Mouse (Mus musculus): Measurements from ENCODE around the gene Crocc. TPM values are rescaled to one million over a fixed set of nuclear protein-coding genes. Genes with fewer than 3 reads are reported as not detected.

Gene Crocc
- polyA plus RNA-seq, 1 experiment from 2014 or later: 4.9 TPM

DNA sequence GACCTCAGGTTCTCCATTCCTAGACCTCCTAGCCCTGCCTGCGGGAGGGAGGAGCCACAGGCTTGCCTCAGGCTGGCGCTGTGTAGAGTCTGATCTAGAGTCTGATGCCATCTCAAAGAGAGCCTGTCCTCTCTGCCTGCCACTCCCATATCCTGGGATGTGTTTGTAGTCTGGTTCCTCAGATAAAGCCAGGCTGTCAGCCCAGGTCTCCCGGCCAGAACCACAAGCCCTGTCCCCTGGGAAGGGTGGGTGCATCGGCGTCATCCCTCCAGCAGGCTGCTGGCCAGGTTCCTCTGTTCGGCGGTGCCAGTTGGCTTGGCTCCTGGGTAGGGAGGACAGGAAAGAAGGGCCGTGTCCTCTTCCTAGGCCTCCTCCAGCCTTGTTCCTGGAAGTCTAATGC, 52.3 kb downstream of the Crocc start:
- H3K4me1 ChIP-seq: peaks cover 27% of the 10 kb centered on the region
- H3K27ac ChIP-seq (replicated peaks): no peak overlapping the region
- H3K9ac ChIP-seq (replicated peaks): no peak overlapping the region
- H3K27me3 ChIP-seq (replicated peaks): no peaks in the 10 kb centered on the region
- no peak overlapping the region for H3K4me3 ChIP-seq (replicated peaks)
- 83% methylated on average over 8 of the region's 8 CpGs for WGBS
- H3K36me3 ChIP-seq: peaks cover 55% of the 10 kb centered on the region
- no peak overlapping the region for H3K4me2 ChIP-seq
- no peaks in the 10 kb centered on the region for H3K9me3 ChIP-seq (replicated peaks)
- ATAC-seq (ENCODE audit: low FRiP score): no peak

DNA sequence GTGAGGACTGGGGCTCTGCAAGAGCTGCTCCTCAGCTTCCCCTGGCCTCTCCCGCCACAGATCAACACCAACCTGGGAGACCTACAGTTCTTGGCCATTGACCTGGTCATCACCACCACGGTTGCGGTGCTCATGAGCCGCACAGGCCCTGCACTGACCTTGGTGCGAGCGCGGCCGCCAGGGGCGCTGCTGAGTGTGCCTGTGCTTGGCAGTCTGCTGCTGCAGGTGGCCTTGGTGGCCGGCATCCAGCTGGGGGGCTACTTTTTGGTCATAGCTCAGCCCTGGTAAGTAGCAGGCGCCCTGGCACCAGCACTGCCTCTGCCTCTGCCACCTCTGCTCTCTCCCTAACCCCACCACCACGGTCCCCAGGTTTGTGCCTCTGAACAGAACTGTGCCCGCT, 54.4 kb downstream of the Crocc start:
- no peaks in the 10 kb centered on the region for H3K27me3 ChIP-seq (replicated peaks)
- no peak for ATAC-seq (ENCODE audit: low FRiP score)
- H3K36me3 ChIP-seq: peaks cover 72% of the 10 kb centered on the region
- WGBS: 82% methylated on average over 13 of the region's 13 CpGs
- H3K9me3 ChIP-seq (replicated peaks): no peaks in the 10 kb centered on the region
- no peak overlapping the region for H3K4me2 ChIP-seq
- no peak overlapping the region for H3K4me3 ChIP-seq (replicated peaks)
- H3K4me1 ChIP-seq: peaks cover 7% of the 10 kb centered on the region; the same call in 1 of the 2 replicates
- H3K27ac ChIP-seq (replicated peaks): no peak overlapping the region
- H3K9ac ChIP-seq (replicated peaks): no peak overlapping the region

DNA sequence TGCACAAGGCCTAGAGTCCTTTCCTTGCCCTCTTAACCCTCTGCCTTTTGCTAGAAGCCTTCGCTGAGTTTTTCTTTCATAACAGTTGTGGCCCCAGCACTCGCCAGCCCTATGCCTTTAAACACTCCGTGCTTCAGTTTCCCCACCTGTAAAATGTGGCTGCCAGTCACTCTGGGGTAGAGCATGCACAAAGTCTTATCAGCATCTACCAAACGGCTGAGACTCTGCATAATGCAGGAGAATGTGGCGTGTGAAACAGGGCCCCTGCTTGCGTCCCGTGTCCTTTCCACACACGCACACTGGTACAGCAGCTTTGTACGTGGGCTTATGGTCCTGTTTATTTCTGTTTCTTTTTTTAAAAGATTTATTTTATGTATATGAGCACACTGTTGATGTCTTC, 63.5 kb downstream of the Crocc start:
- no peaks in the 10 kb centered on the region for H3K9me3 ChIP-seq (replicated peaks)
- H3K4me2 ChIP-seq: no peak overlapping the region
- no peak overlapping the region for H3K9ac ChIP-seq (replicated peaks)
- WGBS: 98% methylated on average over 9 of the region's 9 CpGs
- peaks cover 94% of the 10 kb centered on the region for H3K36me3 ChIP-seq
- H3K4me1 ChIP-seq: no peaks in the 10 kb centered on the region
- no peak overlapping the region for H3K4me3 ChIP-seq (replicated peaks)
- no peak overlapping the region for H3K27ac ChIP-seq (replicated peaks)
- no peak for ATAC-seq (ENCODE audit: low FRiP score)
- no peaks in the 10 kb centered on the region for H3K27me3 ChIP-seq (replicated peaks)

DNA sequence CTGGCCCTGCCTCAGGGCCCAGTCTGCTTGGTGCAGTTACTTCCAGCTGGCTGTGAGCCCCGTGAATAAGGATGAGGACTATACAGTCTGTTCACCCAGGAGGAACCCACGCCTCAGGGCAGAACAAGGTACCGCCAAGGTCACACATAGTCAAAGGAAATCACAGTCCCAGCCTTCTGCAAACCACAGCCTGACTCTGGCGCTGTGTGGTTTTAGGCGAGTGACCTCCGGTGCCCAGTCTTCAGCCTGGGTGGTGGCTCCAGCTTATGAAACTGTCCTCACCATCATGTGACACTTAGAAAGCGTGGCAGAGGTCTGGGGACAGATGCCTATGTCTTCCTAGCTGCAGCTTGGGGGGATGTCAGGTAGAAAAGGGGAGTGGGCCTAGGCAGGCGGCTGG, 64.5 kb downstream of the Crocc start:
- 91% methylated on average over 8 of the region's 8 CpGs for WGBS
- Histone ChIP-seq H3K9me3 (replicated peaks) (no peaks in the 10 kb centered on the region), H3K27ac (replicated peaks) (no peak overlapping the region), H3K27me3 (replicated peaks) (no peaks in the 10 kb centered on the region), H3K36me3 (peaks cover 84% of the 10 kb centered on the region), H3K4me2 (no peak overlapping the region), H3K9ac (replicated peaks) (no peak overlapping the region), H3K4me1 (no peaks in the 10 kb centered on the region), H3K4me3 (replicated peaks) (no peak overlapping the region)
- ATAC-seq (ENCODE audit: low FRiP score): no peak

DNA sequence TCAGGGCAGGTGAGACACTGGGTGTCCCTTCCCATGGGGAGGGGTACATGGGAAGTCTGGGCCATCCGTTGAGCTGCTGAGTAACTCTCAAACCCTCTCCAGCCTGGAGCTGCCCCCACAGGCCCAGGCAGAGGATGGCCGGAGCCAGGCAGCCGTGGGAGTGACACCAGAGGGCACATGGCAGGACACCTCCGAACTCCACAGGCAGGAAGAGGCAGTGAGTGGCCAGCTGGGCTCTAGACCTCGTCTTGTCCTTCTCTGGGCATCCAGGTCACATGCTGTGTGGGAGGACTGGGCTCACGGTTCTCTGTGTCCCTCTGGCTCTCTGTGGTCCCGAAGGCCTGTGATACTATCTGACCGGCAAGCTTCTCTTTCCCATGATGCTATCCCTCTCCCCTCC, 66.5 kb downstream of the Crocc start:
- ATAC-seq (ENCODE audit: low FRiP score): no peak
- Histone ChIP-seq H3K27ac (replicated peaks) (no peak overlapping the region), H3K9me3 (replicated peaks) (no peaks in the 10 kb centered on the region), H3K36me3 (peaks cover 65% of the 10 kb centered on the region), H3K4me3 (replicated peaks) (no peak overlapping the region), H3K4me1 (peaks cover 14% of the 10 kb centered on the region), H3K4me2 (no peak overlapping the region), H3K9ac (replicated peaks) (no peak overlapping the region), H3K27me3 (replicated peaks) (no peaks in the 10 kb centered on the region)
- WGBS: 92% methylated on average over 8 of the region's 8 CpGs

DNA sequence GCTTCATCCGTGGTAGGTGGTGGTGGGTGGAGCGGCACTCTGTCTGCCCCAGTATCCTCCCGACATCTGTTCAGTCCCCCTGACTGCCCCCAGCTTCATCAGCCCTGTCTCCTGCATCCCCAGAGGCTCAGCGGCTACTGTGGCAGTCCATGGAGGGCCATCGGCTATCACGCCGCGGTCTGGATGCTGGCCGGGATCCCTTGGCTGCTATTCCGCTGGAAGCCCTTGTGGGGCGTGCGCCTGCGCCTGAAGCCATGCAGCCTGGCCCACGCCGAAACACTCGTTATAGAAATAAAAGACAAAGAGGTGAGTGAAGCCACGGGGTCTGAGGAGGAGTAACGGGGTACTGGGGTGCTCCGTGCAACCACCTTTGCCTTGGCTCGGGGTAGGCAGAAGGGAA, 68.1 kb downstream of the Crocc start:
- WGBS: 80% methylated on average over 20 of the region's 20 CpGs
- H3K4me3 ChIP-seq (replicated peaks): no peak overlapping the region
- H3K4me1 ChIP-seq: peaks cover 30% of the 10 kb centered on the region
- H3K36me3 ChIP-seq: peaks cover 51% of the 10 kb centered on the region
- no peak for ATAC-seq (ENCODE audit: low FRiP score)
- H3K27ac ChIP-seq (replicated peaks): no peak overlapping the region
- H3K9ac ChIP-seq (replicated peaks): no peak overlapping the region
- no peaks in the 10 kb centered on the region for H3K9me3 ChIP-seq (replicated peaks)
- no peak overlapping the region for H3K4me2 ChIP-seq
- H3K27me3 ChIP-seq (replicated peaks): no peaks in the 10 kb centered on the region

DNA sequence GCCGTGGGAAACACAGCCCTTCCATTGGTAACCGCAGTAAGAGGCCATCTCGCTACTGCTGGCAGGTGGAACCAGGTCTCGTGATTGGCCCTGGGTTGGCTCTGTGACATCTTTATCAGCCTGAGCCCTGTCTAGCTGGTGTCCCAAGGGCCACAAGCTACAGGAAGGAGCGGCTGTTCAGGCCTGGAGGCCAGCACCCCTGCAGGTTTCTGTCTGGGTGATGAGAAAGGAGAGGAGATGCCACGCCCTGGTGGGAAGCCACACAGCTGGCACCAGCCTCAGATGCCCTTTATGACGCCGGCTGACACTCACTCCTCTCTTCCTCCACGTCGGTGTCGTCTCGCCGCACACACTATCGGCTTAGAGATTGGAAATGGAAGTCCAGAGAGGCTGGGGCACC, 70.9 kb downstream of the Crocc start:
- Histone ChIP-seq H3K9ac (replicated peaks) (no peak overlapping the region), H3K27ac (replicated peaks) (no peak overlapping the region), H3K36me3 (peaks cover 24% of the 10 kb centered on the region), H3K4me1 (peaks cover 35% of the 10 kb centered on the region), H3K4me2 (peak overlapping the region; percentile 80), H3K9me3 (replicated peaks) (no peaks in the 10 kb centered on the region), H3K4me3 (replicated peaks) (no peak overlapping the region; the same call in 1 of the 2 replicates), H3K27me3 (replicated peaks) (no peaks in the 10 kb centered on the region)
- 76% methylated on average over 14 of the region's 14 CpGs for WGBS
- no peak for ATAC-seq (ENCODE audit: low FRiP score)

DNA sequence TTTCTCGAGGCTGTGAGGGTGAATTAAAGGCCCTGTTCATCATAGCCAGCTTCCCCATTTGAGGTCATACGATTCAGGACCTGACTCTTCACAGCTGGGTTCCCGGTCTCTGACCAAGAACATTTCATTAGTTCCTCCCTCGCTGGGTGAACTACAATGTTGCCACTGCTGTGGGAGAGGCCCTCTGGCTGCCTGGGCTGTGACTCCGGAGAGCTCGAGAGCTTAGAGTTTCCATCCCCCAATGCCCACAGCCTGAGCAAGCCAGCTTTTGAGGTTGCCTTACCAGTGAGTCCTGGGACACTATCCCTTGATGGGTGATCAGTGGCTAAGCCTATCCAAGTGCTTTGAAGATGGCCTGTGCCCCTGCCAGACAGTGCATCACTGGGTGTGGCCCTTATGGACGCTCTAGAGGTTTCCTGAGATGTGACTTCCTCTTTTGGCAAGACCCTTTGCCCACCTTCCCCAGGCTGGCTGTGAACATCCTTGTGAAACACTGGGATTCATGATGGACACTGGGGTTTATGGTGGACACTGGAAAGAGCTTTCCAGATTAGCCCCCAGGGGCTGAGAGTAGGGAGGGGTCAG, 71.6 kb downstream of the Crocc start:
- no peaks in the 10 kb centered on the region for H3K9me3 ChIP-seq (replicated peaks)
- H3K4me3 ChIP-seq (replicated peaks): peak overlapping the region; percentile 93
- 58% methylated on average over 7 of the region's 7 CpGs for WGBS
- no peak overlapping the region for H3K9ac ChIP-seq (replicated peaks)
- peaks cover 17% of the 10 kb centered on the region for H3K36me3 ChIP-seq
- peak overlapping the region; percentile 9; the same call in 1 of the 2 replicates for H3K27ac ChIP-seq (replicated peaks)
- H3K4me2 ChIP-seq: peak overlapping the region; percentile 80
- H3K4me1 ChIP-seq: peaks cover 35% of the 10 kb centered on the region
- ATAC-seq (ENCODE audit: low FRiP score): no peak
- no peaks in the 10 kb centered on the region for H3K27me3 ChIP-seq (replicated peaks)

DNA sequence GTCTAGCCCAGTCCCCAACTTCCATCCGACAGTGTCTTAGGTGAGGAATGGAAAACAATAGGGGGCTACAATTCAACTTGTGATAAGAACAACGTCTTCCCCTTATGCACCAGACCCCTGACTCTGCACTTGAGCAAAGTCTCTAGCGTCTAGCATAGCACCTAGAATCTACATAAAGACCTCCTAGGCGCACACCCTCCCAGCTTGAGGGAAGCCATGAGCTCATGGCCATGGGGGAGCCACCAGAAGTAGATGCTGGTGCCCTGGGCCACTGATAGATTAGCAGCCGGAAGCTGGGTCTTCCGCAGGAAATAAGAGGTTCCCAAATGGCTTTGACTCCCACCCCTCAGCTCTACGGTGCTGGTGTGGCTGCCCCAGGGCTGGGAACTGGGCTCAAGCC, 72.9 kb downstream of the Crocc start:
- H3K9me3 ChIP-seq (replicated peaks): no peaks in the 10 kb centered on the region
- H3K4me2 ChIP-seq: peak overlapping the region; percentile 80
- WGBS: 25% methylated on average over 7 of the region's 7 CpGs
- peak overlapping the region; percentile 100 for H3K9ac ChIP-seq (replicated peaks)
- H3K27me3 ChIP-seq (replicated peaks): no peaks in the 10 kb centered on the region
- H3K36me3 ChIP-seq: peaks cover 6% of the 10 kb centered on the region
- peaks cover 42% of the 10 kb centered on the region for H3K4me1 ChIP-seq
- ATAC-seq (ENCODE audit: low FRiP score): peak; percentile 7; the same call in 1 of the 2 replicates
- peak overlapping the region; percentile 72 for H3K27ac ChIP-seq (replicated peaks)
- peak overlapping the region; percentile 93 for H3K4me3 ChIP-seq (replicated peaks)

DNA sequence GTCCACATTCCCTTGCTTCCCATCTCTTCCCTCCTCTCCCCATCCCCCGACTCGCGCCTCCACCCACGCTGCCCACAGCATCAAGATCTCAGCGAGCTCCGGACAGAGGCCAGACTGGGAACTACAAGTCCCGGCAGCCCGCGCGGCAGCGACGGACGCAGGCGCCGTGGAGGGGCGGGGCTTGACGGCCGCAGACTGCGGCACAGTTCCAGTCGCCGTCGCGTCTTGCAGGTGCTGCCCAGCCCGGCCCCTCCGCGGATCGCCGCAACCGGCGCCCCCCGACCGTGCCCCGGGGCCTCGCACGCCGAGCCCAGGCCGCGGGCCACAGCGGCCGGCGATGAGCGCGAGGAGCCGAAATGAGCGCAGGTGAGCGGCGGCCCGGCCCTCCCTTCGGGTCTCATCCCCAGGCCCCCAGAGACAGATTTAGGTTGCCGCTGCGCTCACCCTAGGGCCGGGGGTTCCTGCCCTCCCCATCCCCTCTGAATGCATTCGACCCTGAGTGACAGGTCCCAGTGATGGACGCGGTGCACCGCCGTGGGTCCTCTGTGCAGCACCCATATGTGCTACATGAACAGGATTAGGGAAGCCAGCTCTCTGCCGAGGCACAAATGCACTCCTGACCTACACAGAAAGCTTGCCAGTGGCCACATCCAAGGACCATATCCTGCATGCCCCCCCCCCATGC, 73.5 kb downstream of the Crocc start, which contains the start of gene Atp13a2:
Atp13a2 (plus strand) TSS at position 163 of the 685 bp plus-strand sequence.
- H3K4me1 ChIP-seq: peaks cover 42% of the 10 kb centered on the region
- under 1% methylated on average over 51 of the region's 58 CpGs for WGBS

DNA sequence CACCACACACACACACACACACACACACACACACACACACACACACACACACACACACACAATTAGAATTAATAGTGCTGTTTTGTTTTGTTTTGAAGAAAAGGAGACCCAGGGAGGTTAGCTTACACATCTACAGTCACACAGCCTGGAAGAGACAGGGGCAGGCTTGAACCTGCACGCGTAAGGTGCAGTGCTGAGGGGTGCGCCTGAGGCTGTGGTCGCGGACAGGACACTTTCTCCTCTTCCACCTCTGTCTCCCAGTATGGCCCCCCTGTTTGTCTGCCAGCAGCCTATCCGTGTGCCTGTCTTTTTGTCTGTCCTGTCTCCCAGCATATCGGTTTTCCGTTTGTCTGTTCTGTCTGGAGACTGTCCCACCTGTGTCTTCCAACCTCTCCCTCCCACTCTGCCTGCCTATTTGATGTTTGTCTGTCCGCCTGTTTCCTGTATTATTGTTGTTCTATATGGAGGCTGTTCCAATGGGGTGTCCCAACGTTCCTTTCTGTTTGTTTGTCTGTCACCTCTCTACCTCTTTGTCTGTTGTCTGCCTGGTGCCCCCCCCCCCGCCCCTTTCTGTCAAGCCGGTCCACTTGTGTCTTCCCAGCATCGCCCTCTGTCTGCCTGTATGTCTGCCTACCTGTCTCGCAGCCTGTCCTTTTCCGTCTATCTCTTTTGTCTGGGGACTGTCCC, 74.2 kb downstream of the Crocc start:
- Histone ChIP-seq H3K27me3 (replicated peaks) (no peaks in the 10 kb centered on the region), H3K4me1 (peaks cover 42% of the 10 kb centered on the region), H3K27ac (replicated peaks) (peak overlapping the region; percentile 72), H3K4me2 (peak overlapping the region; percentile 80), H3K9me3 (replicated peaks) (no peaks in the 10 kb centered on the region), H3K4me3 (replicated peaks) (peak overlapping the region; percentile 93), H3K9ac (replicated peaks) (peak overlapping the region; percentile 100), H3K36me3 (no peaks in the 10 kb centered on the region)
- peak; percentile 60 for ATAC-seq (ENCODE audit: low FRiP score)
- WGBS: 28% methylated on average over 14 of the region's 15 CpGs

More for the DNA sequence above, 73.5 kb downstream of the Crocc start, which contains the start of gene Atp13a2:
- Histone ChIP-seq H3K36me3 (no peaks in the 10 kb centered on the region), H3K4me3 (replicated peaks) (peak within 1 kb of the TSS; percentile 93), H3K4me2 (peak within 1 kb of the TSS; percentile 80), H3K9me3 (replicated peaks) (no peaks in the 10 kb centered on the region), H3K9ac (replicated peaks) (peak within 1 kb of the TSS; percentile 100), H3K27me3 (replicated peaks) (no peaks in the 10 kb centered on the region), H3K27ac (replicated peaks) (peak within 1 kb of the TSS; percentile 72)
- ATAC-seq (ENCODE audit: low FRiP score): peak; percentile 93

DNA sequence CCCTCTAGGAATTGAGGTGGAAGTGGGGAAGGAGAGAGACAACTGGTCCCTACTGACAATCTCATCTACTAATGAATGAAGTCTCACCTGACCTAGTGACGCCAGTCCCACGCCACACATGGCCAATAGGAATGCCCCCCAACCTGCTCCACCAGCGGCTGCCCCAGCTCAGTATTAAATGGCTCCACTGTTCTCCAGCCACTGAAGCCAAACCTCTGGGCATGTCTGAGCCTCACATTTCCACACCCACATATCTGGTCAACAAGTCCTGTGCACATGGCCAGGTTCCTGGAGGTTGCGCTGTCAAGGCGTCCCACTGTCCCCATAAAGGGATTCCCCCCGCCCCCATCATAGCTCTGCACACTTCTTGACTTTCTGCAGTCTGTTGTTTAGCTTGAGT, 75.8 kb downstream of the Crocc start:
- 92% methylated on average over 6 of the region's 6 CpGs for WGBS
- Histone ChIP-seq H3K9ac (replicated peaks) (no peak overlapping the region), H3K27me3 (replicated peaks) (no peaks in the 10 kb centered on the region), H3K4me1 (peaks cover 35% of the 10 kb centered on the region), H3K4me2 (no peak overlapping the region), H3K36me3 (peaks cover 4% of the 10 kb centered on the region), H3K27ac (replicated peaks) (no peak overlapping the region), H3K4me3 (replicated peaks) (no peak overlapping the region), H3K9me3 (replicated peaks) (no peaks in the 10 kb centered on the region)
- no peak for ATAC-seq (ENCODE audit: low FRiP score)

All from neural tube, embryonic 15.5 days (tissue).